ENCODE assay signal across 22 mouse cellular contexts in the genomic region with DNA sequence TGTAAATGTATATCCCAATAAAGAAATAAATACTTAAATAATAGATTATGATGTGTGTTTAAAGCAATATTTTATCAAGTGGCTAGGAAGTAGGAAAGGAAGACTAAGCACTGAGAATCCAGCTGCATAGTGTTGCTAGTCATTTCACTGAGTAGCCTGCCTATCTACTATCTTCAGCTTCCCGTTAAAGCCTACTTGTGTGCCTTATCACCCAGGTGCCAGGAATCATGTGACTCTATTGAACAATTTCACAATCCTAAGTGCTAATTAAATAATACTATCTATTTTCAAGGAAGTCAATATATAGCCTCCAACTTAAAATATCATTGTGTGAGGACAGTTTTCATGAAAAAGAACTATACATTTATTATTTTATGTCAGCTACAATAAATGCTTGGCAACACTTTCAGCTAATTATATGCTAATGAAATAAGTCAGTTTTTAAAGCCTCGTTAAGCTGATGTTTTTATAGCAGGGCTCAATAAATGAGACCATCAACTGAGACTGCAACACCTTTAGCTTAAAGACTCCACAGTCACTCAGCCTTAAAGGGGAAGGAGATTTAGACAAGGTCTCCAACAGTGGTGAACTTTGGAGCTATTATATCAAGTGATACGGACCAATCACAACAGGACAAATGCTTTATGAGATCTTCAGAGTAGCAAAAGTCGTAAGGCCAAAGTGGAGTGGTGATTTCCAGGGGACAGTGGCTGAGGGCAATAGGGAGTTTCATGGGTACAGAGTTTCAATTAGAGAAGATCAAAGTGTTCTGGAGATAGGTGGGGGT.
"Had no signal": no experiment of that assay in that cellular context is flagged by ENCODE, and none has a peak within 500 bp of the region (broad histone marks: within the 10 kb centered on the region; RNA-seq: fewer than 3 reads in every experiment).

No protein-coding gene starts in this region.

- ATAC-seq: midbrain, embryonic 15.5 days had no signal

- H3K9me3 ChIP-seq: kidney, embryonic 15.5 days; limb, embryonic 12.5 days; limb, embryonic 15.5 days; liver, embryonic 13.5 days; midbrain, embryonic 12.5 days; midbrain, embryonic 15.5 days; neural tube, embryonic 12.5 days; neural tube, embryonic 15.5 days; stomach, embryonic 15.5 days had no signal

- H3K4me2 ChIP-seq: kidney, embryonic 15.5 days; limb, embryonic 12.5 days; limb, embryonic 15.5 days; liver, embryonic 13.5 days; midbrain, embryonic 12.5 days; midbrain, embryonic 15.5 days; neural tube, embryonic 12.5 days; neural tube, embryonic 15.5 days; stomach, embryonic 15.5 days had no signal

- H3K27ac ChIP-seq: kidney, embryonic 15.5 days; limb, embryonic 12.5 days; limb, embryonic 15.5 days; liver, embryonic 13.5 days; midbrain, embryonic 12.5 days; midbrain, embryonic 15.5 days; neural tube, embryonic 12.5 days; neural tube, embryonic 15.5 days; stomach, embryonic 15.5 days had no signal

- DNase-seq: kidney, adult 8-10 months; kidney, postnatal 10 days; kidney, postnatal 36 days; left cerebral cortex, postnatal 4 days; liver, embryonic 13.5 days; lung, adult 2 months; lung, postnatal 14 days; lung, postnatal 4 days; right cerebral cortex, adult 18-20 months; right cerebral cortex, postnatal 14 days; spleen, adult 18-20 months; thymus, adult 18-20 months; thymus, postnatal 14 days; thymus, postnatal 4 days had no signal

- H3K27me3 ChIP-seq: kidney, embryonic 15.5 days; limb, embryonic 12.5 days; limb, embryonic 15.5 days; liver, embryonic 13.5 days; midbrain, embryonic 12.5 days; midbrain, embryonic 15.5 days; neural tube, embryonic 12.5 days; neural tube, embryonic 15.5 days; stomach, embryonic 15.5 days had no signal

- H3K36me3 ChIP-seq: kidney, embryonic 15.5 days; limb, embryonic 12.5 days; limb, embryonic 15.5 days; liver, embryonic 13.5 days; midbrain, embryonic 12.5 days; midbrain, embryonic 15.5 days; neural tube, embryonic 12.5 days; neural tube, embryonic 15.5 days; stomach, embryonic 15.5 days had no signal

- H3K4me1 ChIP-seq: limb, embryonic 12.5 days; limb, embryonic 15.5 days; liver, embryonic 13.5 days; midbrain, embryonic 12.5 days; midbrain, embryonic 15.5 days; neural tube, embryonic 12.5 days; neural tube, embryonic 15.5 days; stomach, embryonic 15.5 days had no signal

- H3K9ac ChIP-seq: kidney, embryonic 15.5 days; limb, embryonic 12.5 days; limb, embryonic 15.5 days; liver, embryonic 13.5 days; midbrain, embryonic 12.5 days; midbrain, embryonic 15.5 days; neural tube, embryonic 12.5 days; neural tube, embryonic 15.5 days; stomach, embryonic 15.5 days had no signal

- H3K4me3 ChIP-seq: kidney, embryonic 15.5 days; limb, embryonic 12.5 days; limb, embryonic 15.5 days; liver, embryonic 13.5 days; midbrain, embryonic 12.5 days; midbrain, embryonic 15.5 days; neural tube, embryonic 12.5 days; neural tube, embryonic 15.5 days; stomach, embryonic 15.5 days had no signal
